Mouse (Mus musculus): ENCODE measurements at regions not wholly inside any gene's neighbourhood (a gene's known extent, or its start where the extent isn't known, plus 50 kb on each side); places are given as distances from the start of the nearest gene placed in this dataset.
"Not testable (repeated sequence)": the region's sequence is repeated elsewhere in the genome, so short reads cannot be mapped to it uniquely, and the experiment has no call there.

GRCm38 (mm10) chr12:54532062-54532461 lies 124.3 kb downstream of the Sptssa start:
- Histone ChIP-seq H3K27me3 (ENCODE audit: control insufficient read depth, insufficient read depth, low read length) (no peaks in the 10 kb centered on the region), H3K9ac (ENCODE audit: low read length) (no peak overlapping the region), H3K9me3 (ENCODE audit: control insufficient read depth, low read length) (no peaks in the 10 kb centered on the region), H3K36me3 (ENCODE audit: control insufficient read depth, insufficient read depth, low read length) (no peaks in the 10 kb centered on the region), H3K4me2 (ENCODE audit: low read depth, low read length, severe bottlenecking) (no peak overlapping the region), H3K4me3 (ENCODE audit: low read depth, low read length) (no peak overlapping the region), H3K4me1 (replicated peaks; ENCODE audit: control insufficient read depth, insufficient read depth, low read length) (no peaks in the 10 kb centered on the region), H3K27ac (ENCODE audit: low read depth, low read length) (no peak overlapping the region)
- DNase-seq (ENCODE audit: low spot score) (no peak), ATAC-seq (replicated peaks; ENCODE audit: low FRiP score) (no peak)
- WGBS, result 92% methylated on average over 8 of the region's 8 CpGs

GRCm38 (mm10) chr12:54528046-54528445 lies 128.3 kb downstream of the Sptssa start:
- Histone ChIP-seq H3K4me1 (replicated peaks; ENCODE audit: control insufficient read depth, insufficient read depth, low read length) (no peaks in the 10 kb centered on the region), H3K27ac (ENCODE audit: low read depth, low read length) (no peak overlapping the region), H3K4me2 (ENCODE audit: low read depth, low read length, severe bottlenecking) (no peak overlapping the region), H3K9me3 (ENCODE audit: control insufficient read depth, low read length) (no peaks in the 10 kb centered on the region), H3K36me3 (ENCODE audit: control insufficient read depth, insufficient read depth, low read length) (no peaks in the 10 kb centered on the region), H3K9ac (ENCODE audit: low read length) (no peak overlapping the region), H3K4me3 (ENCODE audit: low read depth, low read length) (no peak overlapping the region), H3K27me3 (ENCODE audit: control insufficient read depth, insufficient read depth, low read length) (no peaks in the 10 kb centered on the region)
- DNase-seq (ENCODE audit: low spot score) (no peak), ATAC-seq (replicated peaks; ENCODE audit: low FRiP score) (no peak)

GRCm38 (mm10) chr12:54527577-54527976 lies 128.8 kb downstream of the Sptssa start:
- no peaks in the 10 kb centered on the region for H3K4me1 ChIP-seq (replicated peaks; ENCODE audit: control insufficient read depth, insufficient read depth, low read length)
- no peak overlapping the region for H3K27ac ChIP-seq (ENCODE audit: low read depth, low read length)
- WGBS, result 80% methylated on average over 2 of the region's 2 CpGs
- no peak overlapping the region for H3K4me3 ChIP-seq (ENCODE audit: low read depth, low read length)
- H3K9ac ChIP-seq (ENCODE audit: low read length), result no peak overlapping the region
- no peaks in the 10 kb centered on the region for H3K9me3 ChIP-seq (ENCODE audit: control insufficient read depth, low read length)
- DNase-seq (ENCODE audit: low spot score) (no peak), ATAC-seq (replicated peaks; ENCODE audit: low FRiP score) (no peak)
- H3K36me3 ChIP-seq (ENCODE audit: control insufficient read depth, insufficient read depth, low read length), result no peaks in the 10 kb centered on the region
- no peak overlapping the region for H3K4me2 ChIP-seq (ENCODE audit: low read depth, low read length, severe bottlenecking)
- H3K27me3 ChIP-seq (ENCODE audit: control insufficient read depth, insufficient read depth, low read length), result no peaks in the 10 kb centered on the region

- Histone ChIP-seq H3K9me3 (ENCODE audit: control insufficient read depth, low read length) (no peaks in the 10 kb centered on the region), H3K27me3 (ENCODE audit: control insufficient read depth, insufficient read depth, low read length) (no peaks in the 10 kb centered on the region), H3K4me2 (ENCODE audit: low read depth, low read length, severe bottlenecking) (no peak overlapping the region), H3K27ac (ENCODE audit: low read depth, low read length) (no peak overlapping the region), H3K36me3 (ENCODE audit: control insufficient read depth, insufficient read depth, low read length) (no peaks in the 10 kb centered on the region), H3K9ac (ENCODE audit: low read length) (no peak overlapping the region), H3K4me3 (ENCODE audit: low read depth, low read length) (no peak overlapping the region), H3K4me1 (replicated peaks; ENCODE audit: control insufficient read depth, insufficient read depth, low read length) (no peaks in the 10 kb centered on the region)
- 35% methylated on average over 4 of the region's 4 CpGs for WGBS
- ATAC-seq (replicated peaks; ENCODE audit: low FRiP score) (no peak), DNase-seq (ENCODE audit: low spot score) (no peak)
These were observed 136.0 kb downstream of the Sptssa start for GRCm38 (mm10) chr12:54520406-54520805.

- H3K27ac ChIP-seq (ENCODE audit: low read depth, low read length), result no peak overlapping the region
- WGBS, result 86% methylated on average over 3 of the region's 3 CpGs
- no peak overlapping the region for H3K9ac ChIP-seq (ENCODE audit: low read length)
- ATAC-seq (replicated peaks; ENCODE audit: low FRiP score) (no peak), DNase-seq (ENCODE audit: low spot score) (no peak)
- H3K4me1 ChIP-seq (replicated peaks; ENCODE audit: control insufficient read depth, insufficient read depth, low read length), result no peaks in the 10 kb centered on the region
- H3K27me3 ChIP-seq (ENCODE audit: control insufficient read depth, insufficient read depth, low read length), result no peaks in the 10 kb centered on the region
- no peaks in the 10 kb centered on the region for H3K36me3 ChIP-seq (ENCODE audit: control insufficient read depth, insufficient read depth, low read length)
- H3K4me2 ChIP-seq (ENCODE audit: low read depth, low read length, severe bottlenecking), result no peak overlapping the region
- H3K4me3 ChIP-seq (ENCODE audit: low read depth, low read length), result no peak overlapping the region
- no peaks in the 10 kb centered on the region for H3K9me3 ChIP-seq (ENCODE audit: control insufficient read depth, low read length)
These were observed 137.0 kb downstream of the Sptssa start for GRCm38 (mm10) chr12:54519370-54519769.

- H3K9ac ChIP-seq (ENCODE audit: low read length), result no peak overlapping the region
- WGBS, result 88% methylated on average over 3 of the region's 3 CpGs
- no peak for DNase-seq (ENCODE audit: low spot score)
- H3K4me3 ChIP-seq (ENCODE audit: low read depth, low read length), result no peak overlapping the region
- no peaks in the 10 kb centered on the region for H3K27me3 ChIP-seq (ENCODE audit: control insufficient read depth, insufficient read depth, low read length)
- no peaks in the 10 kb centered on the region for H3K36me3 ChIP-seq (ENCODE audit: control insufficient read depth, insufficient read depth, low read length)
- H3K27ac ChIP-seq (ENCODE audit: low read depth, low read length), result no peak overlapping the region
- H3K4me2 ChIP-seq (ENCODE audit: low read depth, low read length, severe bottlenecking), result no peak overlapping the region
- no peaks in the 10 kb centered on the region for H3K9me3 ChIP-seq (ENCODE audit: control insufficient read depth, low read length)
- no peak for ATAC-seq (replicated peaks; ENCODE audit: low FRiP score)
- H3K4me1 ChIP-seq (replicated peaks; ENCODE audit: control insufficient read depth, insufficient read depth, low read length), result no peaks in the 10 kb centered on the region
These were observed 139.1 kb downstream of the Sptssa start for GRCm38 (mm10) chr12:54517265-54517664.

GRCm38 (mm10) chr12:54516463-54516862 lies 139.9 kb downstream of the Sptssa start:
- H3K9ac ChIP-seq (ENCODE audit: low read length), result no peak overlapping the region
- H3K4me3 ChIP-seq (ENCODE audit: low read depth, low read length), result no peak overlapping the region
- H3K4me2 ChIP-seq (ENCODE audit: low read depth, low read length, severe bottlenecking), result no peak overlapping the region
- no peak overlapping the region for H3K27ac ChIP-seq (ENCODE audit: low read depth, low read length)
- H3K9me3 ChIP-seq (ENCODE audit: control insufficient read depth, low read length), result no peaks in the 10 kb centered on the region
- no peaks in the 10 kb centered on the region for H3K27me3 ChIP-seq (ENCODE audit: control insufficient read depth, insufficient read depth, low read length)
- no peaks in the 10 kb centered on the region for H3K36me3 ChIP-seq (ENCODE audit: control insufficient read depth, insufficient read depth, low read length)
- 78% methylated on average over 3 of the region's 3 CpGs for WGBS
- no peak for DNase-seq (ENCODE audit: low spot score)
- H3K4me1 ChIP-seq (replicated peaks; ENCODE audit: control insufficient read depth, insufficient read depth, low read length), result no peaks in the 10 kb centered on the region
- no peak for ATAC-seq (replicated peaks; ENCODE audit: low FRiP score)

- WGBS, result 45% methylated on average over 4 of the region's 4 CpGs
- not testable (repeated sequence) for H3K4me2 ChIP-seq (ENCODE audit: low read depth, low read length, severe bottlenecking); H3K27ac ChIP-seq (ENCODE audit: low read depth, low read length); H3K9me3 ChIP-seq (ENCODE audit: control insufficient read depth, low read length); H3K4me1 ChIP-seq (replicated peaks; ENCODE audit: control insufficient read depth, insufficient read depth, low read length); H3K4me3 ChIP-seq (ENCODE audit: low read depth, low read length); H3K36me3 ChIP-seq (ENCODE audit: control insufficient read depth, insufficient read depth, low read length); H3K27me3 ChIP-seq (ENCODE audit: control insufficient read depth, insufficient read depth, low read length); DNase-seq (ENCODE audit: low spot score); H3K9ac ChIP-seq (ENCODE audit: low read length); ATAC-seq (replicated peaks; ENCODE audit: low FRiP score)
These were observed 140.3 kb downstream of the Sptssa start for GRCm38 (mm10) chr12:54516039-54516438.

- DNase-seq (ENCODE audit: low spot score) (no peak), ATAC-seq (replicated peaks; ENCODE audit: low FRiP score) (no peak)
- Histone ChIP-seq H3K27me3 (ENCODE audit: control insufficient read depth, insufficient read depth, low read length) (no peaks in the 10 kb centered on the region), H3K36me3 (ENCODE audit: control insufficient read depth, insufficient read depth, low read length) (no peaks in the 10 kb centered on the region), H3K27ac (ENCODE audit: low read depth, low read length) (no peak overlapping the region), H3K4me3 (ENCODE audit: low read depth, low read length) (no peak overlapping the region), H3K4me1 (replicated peaks; ENCODE audit: control insufficient read depth, insufficient read depth, low read length) (no peaks in the 10 kb centered on the region), H3K9ac (ENCODE audit: low read length) (no peak overlapping the region), H3K4me2 (ENCODE audit: low read depth, low read length, severe bottlenecking) (no peak overlapping the region), H3K9me3 (ENCODE audit: control insufficient read depth, low read length) (no peaks in the 10 kb centered on the region)
- WGBS, result 72% methylated on average over 6 of the region's 6 CpGs
These were observed 146.5 kb downstream of the Sptssa start for GRCm38 (mm10) chr12:54509903-54510302.
